Mouse (Mus musculus) ovary, adult 18-20 months (tissue): Measurements from ENCODE around the gene Acap3.

ENCODE experiments used
- DNase-seq: peaks from one replicate; pipeline ENCODE4 v3.0.0; 2022; ENCODE audit warnings: low spot score, mixed read lengths

The Acap3 gene

DNA sequence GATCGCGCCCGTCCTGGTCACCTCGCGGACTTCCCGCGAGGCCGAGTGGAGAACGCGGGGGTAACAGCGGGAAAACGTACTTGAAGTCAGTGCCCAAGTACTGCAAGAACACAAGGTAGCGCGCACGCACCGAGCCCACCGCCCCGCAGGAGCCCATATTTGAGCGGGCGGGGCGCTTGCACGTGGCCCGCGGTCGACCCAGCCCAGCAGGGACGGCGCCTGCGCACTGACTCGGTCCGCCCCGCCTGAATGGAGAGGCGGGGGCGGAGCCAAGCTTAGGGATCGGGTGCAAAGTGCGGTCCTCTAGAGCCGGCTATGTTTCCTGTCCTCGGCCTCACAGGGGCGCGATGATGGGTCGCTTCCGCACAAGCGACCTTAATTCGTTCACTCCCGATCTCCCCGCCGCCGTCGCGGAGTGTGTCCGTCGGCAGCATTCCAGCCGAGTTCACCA is at the start of gene Acap3, which contains the start of gene Pusl1:
Gene Acap3 (plus strand): TSS at position 272 of the 451 bp plus-strand sequence.
Gene Pusl1 (minus strand): TSS at position 231 of the 451 bp plus-strand sequence.
- DNase-seq, result peak; percentile 89

GRCm38 (mm10) chr4:155843231-155843630 is 48.4 kb upstream of the Acap3 start:
- no peak for DNase-seq

- peak; percentile 88 for DNase-seq
Measured at GRCm38 (mm10) chr4:155846871-155847578, 44.6 kb upstream of the Acap3 start, which contains the start of gene Dvl1. Gene Dvl1 (plus strand): TSS chr4:155847402.

GRCm38 (mm10) chr4:155847591-155848352 is 43.9 kb upstream of the Acap3 start:
- no peak for DNase-seq

DNA sequence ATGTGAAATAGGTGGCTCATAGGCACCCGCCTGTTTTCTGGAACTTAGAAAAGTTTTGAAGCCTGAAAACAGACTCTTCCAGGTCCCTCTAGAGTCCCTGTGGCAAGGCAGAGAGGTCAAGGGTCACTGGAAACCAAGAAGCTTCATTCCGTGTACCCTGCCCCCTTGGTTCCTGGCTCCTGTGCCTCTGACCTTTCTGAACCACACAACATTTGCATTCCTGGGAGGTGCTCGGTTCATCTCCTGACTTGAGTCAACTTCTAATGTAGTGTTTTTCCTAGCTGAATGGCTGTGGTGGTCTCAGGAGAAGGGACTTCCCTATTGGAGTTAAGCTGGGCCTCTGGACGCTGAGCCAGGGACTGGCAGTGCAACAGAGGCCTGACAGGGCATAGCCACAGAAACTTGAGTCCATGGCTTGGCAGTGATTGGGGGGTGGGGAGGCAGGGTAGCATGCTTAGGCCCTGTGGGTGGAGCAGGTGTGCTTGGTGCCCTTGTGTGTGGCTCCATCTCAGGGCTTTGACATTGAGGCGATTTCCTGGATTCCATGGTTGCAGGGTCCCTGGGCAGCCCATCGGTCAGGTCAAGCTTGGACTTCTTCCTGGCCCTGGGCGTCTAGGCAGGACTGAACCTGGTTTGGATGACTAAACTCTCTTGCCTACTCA is 43.1 kb upstream of the Acap3 start:
- no peak for DNase-seq

GRCm38 (mm10) chr4:155849391-155849790 is 42.2 kb upstream of the Acap3 start:
- DNase-seq, result no peak

DNA sequence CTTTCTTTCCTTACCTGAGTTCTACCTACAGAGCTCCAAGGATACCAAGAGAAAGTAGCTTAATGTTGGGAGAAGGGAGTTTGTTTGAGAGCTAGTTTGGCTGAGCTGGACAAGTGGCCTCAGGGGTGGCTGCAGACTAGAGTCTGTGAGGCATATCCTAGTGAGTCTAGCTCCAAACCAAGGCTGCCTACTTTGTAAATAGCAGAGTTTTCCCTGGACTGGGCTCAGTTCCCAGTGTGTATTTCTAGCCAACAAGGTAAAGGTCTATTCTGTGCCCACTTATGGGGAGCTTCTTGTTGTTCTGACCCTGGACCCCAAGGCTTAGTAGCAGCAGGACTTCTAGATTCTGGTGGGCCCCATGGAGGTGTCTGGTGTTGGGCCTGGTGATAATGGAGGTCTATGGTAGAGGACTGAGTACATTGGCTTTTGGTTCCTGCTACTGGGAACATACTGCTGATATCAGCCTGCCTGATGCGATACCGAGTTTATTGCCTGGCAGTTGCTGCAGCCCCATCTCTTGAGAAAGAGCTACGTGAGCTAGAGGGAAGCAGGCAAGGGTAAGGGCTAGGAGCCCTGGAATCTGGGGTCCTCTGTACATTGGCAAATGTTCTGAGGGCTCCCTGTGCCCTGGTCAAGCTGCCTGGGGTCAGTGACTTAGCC is 41.7 kb upstream of the Acap3 start:
- no peak for DNase-seq

- no peak for DNase-seq
Measured at GRCm38 (mm10) chr4:155851368-155851767, 40.3 kb upstream of the Acap3 start.

GRCm38 (mm10) chr4:155851951-155852411 is 39.6 kb upstream of the Acap3 start:
- no peak for DNase-seq

DNA sequence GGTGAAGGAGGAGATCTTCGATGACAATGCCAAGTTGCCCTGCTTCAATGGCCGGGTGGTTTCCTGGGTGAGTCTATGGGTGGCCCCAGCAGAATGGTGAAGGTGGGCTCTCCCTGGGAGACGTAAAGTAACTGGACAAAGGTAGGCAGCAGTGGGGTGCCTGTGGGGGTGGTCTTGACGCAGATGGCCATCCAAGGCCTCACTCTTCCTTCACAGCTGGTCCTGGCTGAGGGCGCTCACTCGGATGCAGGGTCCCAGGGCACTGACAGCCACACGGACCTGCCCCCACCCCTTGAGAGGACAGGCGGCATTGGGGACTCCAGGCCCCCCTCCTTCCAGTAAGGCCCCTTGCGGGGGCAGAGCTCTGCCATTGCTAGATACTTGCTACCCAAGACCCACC is 38.2 kb upstream of the Acap3 start:
- no peak for DNase-seq

GRCm38 (mm10) chr4:155854991-155855390 is 36.6 kb upstream of the Acap3 start:
- DNase-seq, result no peak

DNA sequence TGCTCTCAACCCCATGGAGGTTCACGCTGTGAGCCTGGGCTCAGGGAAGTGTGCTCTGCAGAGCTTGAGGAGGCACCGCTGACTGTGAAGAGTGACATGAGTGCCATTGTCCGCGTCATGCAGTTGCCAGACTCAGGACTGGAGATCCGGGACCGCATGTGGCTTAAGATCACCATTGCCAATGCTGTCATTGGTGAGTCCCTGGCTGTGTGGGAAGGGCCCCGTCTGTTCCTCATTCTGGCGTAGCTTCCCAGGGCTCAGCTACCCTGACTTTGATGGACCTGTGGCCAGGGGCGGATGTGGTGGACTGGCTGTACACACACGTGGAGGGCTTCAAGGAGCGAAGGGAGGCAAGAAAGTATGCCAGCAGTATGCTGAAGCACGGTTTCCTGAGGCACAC is 35.6 kb upstream of the Acap3 start:
- no peak for DNase-seq

GRCm38 (mm10) chr4:155856881-155857280 is 34.7 kb upstream of the Acap3 start:
- no peak for DNase-seq

DNA sequence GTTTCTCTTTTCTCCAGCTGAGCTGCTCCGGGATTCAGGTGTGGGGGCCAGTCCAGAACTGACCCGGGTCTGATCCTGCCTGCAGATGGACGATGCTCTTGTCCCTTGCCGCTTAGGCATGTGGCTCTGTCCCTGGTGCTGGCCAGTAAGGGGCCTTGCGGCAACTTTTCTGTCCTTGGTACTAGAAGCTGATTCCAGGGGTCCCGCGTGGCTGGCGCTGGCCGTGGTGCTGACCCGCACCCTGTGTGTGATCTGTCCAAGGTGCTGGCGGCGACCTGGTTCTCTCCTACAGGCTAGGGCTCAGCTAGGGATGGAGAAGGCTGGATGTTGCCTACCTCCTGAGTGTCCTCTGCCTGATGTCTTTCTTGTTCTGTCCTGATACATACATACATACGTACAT is 32.3 kb upstream of the Acap3 start:
- DNase-seq, result peak; percentile 58

DNA sequence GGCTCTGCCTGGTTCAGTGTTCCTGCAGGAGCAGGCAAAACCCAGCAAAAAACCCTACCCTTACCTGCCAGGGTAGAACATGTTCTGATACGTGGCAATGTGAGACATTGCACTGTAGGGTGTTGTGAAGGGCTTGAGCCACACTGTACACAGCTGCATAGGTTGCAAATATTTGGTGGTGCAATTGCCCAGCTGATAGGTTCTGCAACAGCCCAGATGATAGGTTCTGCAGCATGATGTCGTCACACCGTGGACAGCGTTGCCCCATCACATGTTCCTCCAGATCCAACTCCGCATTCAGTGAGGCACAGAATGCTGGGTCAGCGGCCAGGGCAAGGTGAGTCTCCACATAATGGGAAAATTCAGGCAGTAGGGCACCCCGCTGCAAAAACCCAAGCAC is 29.8 kb upstream of the Acap3 start:
- DNase-seq, result no peak

GRCm38 (mm10) chr4:155863001-155863400 is 28.6 kb upstream of the Acap3 start, which contains the start of gene Tas1r3:
Gene Tas1r3 (minus strand): TSS chr4:155863362.
- no peak for DNase-seq

DNA sequence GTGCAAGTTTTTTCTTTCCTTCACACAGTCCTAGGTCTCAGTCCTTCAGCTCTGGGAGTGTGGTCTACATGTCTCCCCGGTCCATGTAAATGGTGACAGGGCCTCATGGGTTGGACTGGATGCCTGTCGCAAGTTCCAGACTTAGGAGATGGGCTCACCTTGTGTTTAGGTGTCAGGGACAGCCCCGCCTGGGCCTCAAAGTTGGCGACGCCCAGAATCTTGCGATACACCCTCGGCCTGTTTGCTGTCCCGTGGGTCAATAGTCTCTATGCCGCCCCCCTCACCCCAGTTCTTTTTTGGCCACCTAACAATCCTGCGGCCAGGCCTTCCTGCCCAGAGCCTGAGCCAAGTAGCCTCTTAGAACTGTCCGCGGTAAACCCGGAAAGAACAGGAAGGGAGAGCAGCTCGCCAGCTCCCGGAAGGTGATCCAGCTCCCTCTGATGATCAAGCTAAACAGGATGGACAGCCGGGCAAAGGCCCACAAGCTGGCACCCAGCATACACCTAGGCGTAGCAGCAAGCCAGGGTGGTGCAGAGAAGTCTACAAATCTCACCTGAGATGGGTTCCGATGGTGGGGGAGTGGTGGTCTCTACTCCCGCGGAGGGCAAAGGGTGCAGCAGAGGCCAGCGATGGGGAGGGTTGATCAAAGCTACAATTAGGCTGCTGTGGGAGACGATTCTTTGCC is 22.9 kb upstream of the Acap3 start:
- DNase-seq, result no peak

GRCm38 (mm10) chr4:155869317-155870033 is 22.1 kb upstream of the Acap3 start, which contains the start of the genes Cptp and Ints11:
Gene Cptp (minus strand): TSS chr4:155869440.
Gene Ints11 (plus strand): TSS chr4:155869546.
- peak; percentile 93 for DNase-seq

DNA sequence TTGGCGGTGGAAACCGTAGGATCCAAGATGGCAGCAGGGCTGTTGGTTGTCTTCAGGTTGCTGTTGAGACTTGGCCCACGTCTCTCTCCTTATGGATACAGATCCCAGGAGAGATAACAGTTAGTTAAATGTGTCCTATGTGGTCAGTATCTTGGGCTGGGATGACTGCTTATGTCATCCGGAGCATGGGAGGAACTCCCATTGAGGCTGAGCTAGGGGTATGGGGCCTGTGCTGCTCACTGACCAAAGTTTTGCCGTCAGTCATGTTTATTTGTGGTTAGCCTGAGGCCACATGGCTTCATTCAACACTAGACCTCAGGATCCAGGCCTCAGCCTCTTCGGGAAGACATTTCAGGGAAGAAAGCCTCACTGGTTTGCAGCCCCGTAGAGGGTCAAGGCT is 20.2 kb upstream of the Acap3 start:
- DNase-seq, result no peak

GRCm38 (mm10) chr4:155883587-155883986 is 8.0 kb upstream of the Acap3 start:
- no peak for DNase-seq

GRCm38 (mm10) chr4:155886330-155886729 is 5.3 kb upstream of the Acap3 start:
- no peak for DNase-seq
